13 mouse cellular contexts compared by ENCODE assay signal in the genomic region with DNA sequence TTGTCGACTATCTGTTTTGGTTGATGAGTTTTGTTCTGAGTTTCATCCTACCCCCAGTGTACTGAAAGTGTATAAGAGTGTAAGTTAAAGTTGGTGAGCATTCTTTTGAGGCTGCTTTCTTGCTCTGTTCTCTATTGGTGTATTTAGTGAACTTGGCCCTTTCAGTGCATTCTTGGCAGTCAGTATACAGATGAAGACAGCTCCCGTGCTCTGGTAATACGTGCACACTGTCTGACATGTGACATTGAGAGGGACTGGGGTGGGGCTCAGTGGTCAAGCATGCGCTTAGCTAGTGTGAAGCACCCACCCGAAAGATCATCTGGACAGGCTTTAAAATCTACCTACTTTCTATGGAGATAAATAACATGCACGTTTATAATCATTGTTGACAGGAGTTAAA.
"Had no signal": no experiment of that assay in that cellular context is flagged by ENCODE, and none has a peak within 500 bp of the region (broad histone marks: within the 10 kb centered on the region; RNA-seq: fewer than 3 reads in every experiment).

No protein-coding gene starts in this region.

- H3K27ac ChIP-seq: intestine, embryonic 15.5 days; kidney, postnatal 0 days; limb, embryonic 12.5 days; limb, embryonic 15.5 days; liver, embryonic 13.5 days had no signal

- H3K4me2 ChIP-seq: intestine, embryonic 15.5 days; limb, embryonic 12.5 days; limb, embryonic 15.5 days; liver, embryonic 13.5 days; midbrain, embryonic 11.5 days had no signal

- H3K4me1 ChIP-seq: intestine, embryonic 15.5 days; limb, embryonic 12.5 days; limb, embryonic 15.5 days; liver, embryonic 13.5 days had no signal

- H3K9me3 ChIP-seq: intestine, embryonic 15.5 days; limb, embryonic 12.5 days; limb, embryonic 15.5 days; liver, embryonic 13.5 days had no signal

- H3K9ac ChIP-seq: intestine, embryonic 15.5 days; limb, embryonic 12.5 days; limb, embryonic 15.5 days; liver, embryonic 13.5 days had no signal

- H3K27me3 ChIP-seq: intestine, embryonic 15.5 days; limb, embryonic 12.5 days; limb, embryonic 15.5 days; liver, embryonic 13.5 days had no signal

- H3K4me3 ChIP-seq: intestine, embryonic 15.5 days; limb, embryonic 12.5 days; limb, embryonic 15.5 days; liver, embryonic 13.5 days had no signal

- ATAC-seq: intestine, embryonic 15.5 days had no signal

- DNase-seq: left cerebral cortex, postnatal 4 days; liver, embryonic 13.5 days; lung, adult 2 months; lung, postnatal 14 days; lung, postnatal 4 days; midbrain, embryonic 14.5 days; thymus, adult 18-20 months; thymus, postnatal 36 days had no signal
